Mouse (Mus musculus) bone marrow, adult 2 months (tissue): ENCODE measurements around the gene Rassf8. TPM values are rescaled to one million over a fixed set of nuclear protein-coding genes. Genes with fewer than 3 reads are reported as not detected.

Experiments
- H3K27ac ChIP-seq: fragments of 200-500 bp; 2 replicates; pipeline ENCODE4 v1.5.1; 2012; ENCODE audit warnings: low read depth, mild to moderate bottlenecking, control low read depth, inconsistent platforms, low read length; ENCODE audit not compliant: control insufficient read depth, poor library complexity, insufficient read depth
- H3K4me1 ChIP-seq: fragments of 200-500 bp; 2 replicates; pipeline ENCODE4 v1.6.1; 2011; ENCODE audit warnings: low read length; ENCODE audit not compliant: control insufficient read depth, insufficient read depth
- H3K4me3 ChIP-seq: fragments of 200-500 bp; replicated peaks from 2 replicates; pipeline ENCODE3; 2011; ENCODE audit warnings: mild to moderate bottlenecking, low read depth, low read length, control low read depth; ENCODE audit not compliant: control insufficient read depth
- CTCF ChIP-seq: fragments of 200-500 bp; IDR thresholded peaks from 2 replicates; pipeline ENCODE4 v1.5.1; 2011; ENCODE audit warnings: low read length, control low read depth; ENCODE audit not compliant: control insufficient read depth, insufficient read depth
- POLR2A ChIP-seq: fragments of 200-500 bp; IDR thresholded peaks from 2 replicates; pipeline ENCODE4 v1.6.1; 2011; ENCODE audit warnings: low read depth, mild to moderate bottlenecking, control low read depth, low read length, borderline replicate concordance; ENCODE audit not compliant: control insufficient read depth
- WGBS: fragments of 180-500 bp; shearing (Covaris S2); methylation state at CpG from one replicate; pipeline ENCODE4 v1.1.7; 2018; 5-methylcytosine and 5-hydroxymethylcytosine counted together
- polyA plus RNA-seq: library from polyadenylated mRNA; stranded (reverse); fragments of >200 nt; gene quantifications from 2 replicates; pipeline ENCODE4 v1.2.4, GENCODE M21; 2011; ENCODE audit warnings: low replicate concordance; ENCODE audit not compliant: missing spikeins, insufficient read depth, insufficient read length

The Rassf8 gene
- polyA plus RNA-seq, 1 experiment = 3.5 TPM

GRCm38 (mm10) chr6:145858414-145858813, 111.9 kb downstream of the Rassf8 start:
- peaks cover 1% of the 10 kb centered on the region for H3K4me1 ChIP-seq
- TF ChIP-seq POLR2A = no peak
- no peak for TF ChIP-seq CTCF
- no peak overlapping the region for H3K4me3 ChIP-seq
- 63% methylated on average over 8 of the region's 8 CpGs for WGBS
- H3K27ac ChIP-seq = no peak overlapping the region

GRCm38 (mm10) chr6:145860350-145860749, 113.8 kb downstream of the Rassf8 start:
- peaks cover 1% of the 10 kb centered on the region for H3K4me1 ChIP-seq
- WGBS = 14% methylated on average over 2 of the region's 2 CpGs
- peak; percentile 14; the same call in 1 of the 2 replicates for TF ChIP-seq CTCF
- no peak for TF ChIP-seq POLR2A
- H3K27ac ChIP-seq = no peak overlapping the region
- H3K4me3 ChIP-seq = no peak overlapping the region

- Histone ChIP-seq H3K4me1 (peaks cover 1% of the 10 kb centered on the region), H3K27ac (no peak overlapping the region), H3K4me3 (no peak overlapping the region)
- no peak for TF ChIP-seq CTCF
- TF ChIP-seq POLR2A = no peak
- WGBS = 84% methylated on average over 9 of the region's 9 CpGs
These were observed 115.1 kb downstream of the Rassf8 start for GRCm38 (mm10) chr6:145861462-145862227.

- WGBS = 38% methylated on average over 4 of the region's 4 CpGs
- Histone ChIP-seq H3K4me3 (no peak overlapping the region), H3K27ac (no peak overlapping the region), H3K4me1 (peaks cover 1% of the 10 kb centered on the region)
- TF ChIP-seq POLR2A (no peak), CTCF (no peak)
These were observed 115.8 kb downstream of the Rassf8 start for GRCm38 (mm10) chr6:145862321-145862720.

- peak overlapping the region; percentile 31; the same call in 1 of the 2 replicates for H3K27ac ChIP-seq
- 9% methylated on average over 35 of the region's 35 CpGs for WGBS
- no peaks in the 10 kb centered on the region for H3K4me1 ChIP-seq
- TF ChIP-seq CTCF (no peak), POLR2A (no peak)
- peak overlapping the region; percentile 24 for H3K4me3 ChIP-seq
These were observed 116.2 kb downstream of the Rassf8 start for GRCm38 (mm10) chr6:145862739-145863064.

GRCm38 (mm10) chr6:145863065-145863971, 116.8 kb downstream of the Rassf8 start:
- Histone ChIP-seq H3K4me1 (no peaks in the 10 kb centered on the region), H3K4me3 (peak overlapping the region; percentile 37), H3K27ac (peak overlapping the region; percentile 31; the same call in 1 of the 2 replicates)
- TF ChIP-seq POLR2A (no peak), CTCF (no peak)
- WGBS = under 1% methylated on average over 104 of the region's 105 CpGs

- TF ChIP-seq POLR2A (no peak), CTCF (no peak)
- Histone ChIP-seq H3K4me1 (no peaks in the 10 kb centered on the region), H3K27ac (no peak overlapping the region), H3K4me3 (no peak overlapping the region)
- WGBS = 4% methylated on average over 8 of the region's 8 CpGs
These were observed 117.6 kb downstream of the Rassf8 start for GRCm38 (mm10) chr6:145864171-145864570.

- TF ChIP-seq CTCF (no peak), POLR2A (no peak)
- WGBS = 1% methylated on average over 57 of the region's 57 CpGs
- Histone ChIP-seq H3K4me1 (no peaks in the 10 kb centered on the region), H3K4me3 (peak within 1 kb of the TSS; percentile 53), H3K27ac (peak within 1 kb of the TSS; percentile 36; the same call in 1 of the 2 replicates)
These were observed 118.8 kb downstream of the Rassf8 start, which contains the start of gene Bhlhe41 for GRCm38 (mm10) chr6:145865289-145865885. Bhlhe41 (minus strand) TSS chr6:145865558.
